Mouse (Mus musculus): ENCODE results near the gene Man1a2.

Gene Man1a2

GRCm38 (mm10) chr3:100684234-100684975 lies 898 bp downstream of the Man1a2 start:
- no peak for DNase-seq

- no peak for DNase-seq
Observed at GRCm38 (mm10) chr3:100682841-100683240, 2.5 kb downstream of the Man1a2 start.

GRCm38 (mm10) chr3:100682281-100682680 lies 3.0 kb downstream of the Man1a2 start:
- DNase-seq: no peak

- no peak for DNase-seq
Observed at GRCm38 (mm10) chr3:100681448-100682092, 3.7 kb downstream of the Man1a2 start.

GRCm38 (mm10) chr3:100680226-100680625 lies 5.1 kb downstream of the Man1a2 start:
- no peak for DNase-seq

GRCm38 (mm10) chr3:100678951-100679570 lies 6.2 kb downstream of the Man1a2 start:
- no peak for DNase-seq

- no peak for DNase-seq
Observed at GRCm38 (mm10) chr3:100675146-100675545, 10.2 kb downstream of the Man1a2 start.

GRCm38 (mm10) chr3:100670412-100670811 lies 14.9 kb downstream of the Man1a2 start:
- DNase-seq: no peak

GRCm38 (mm10) chr3:100653291-100653690 lies 32.0 kb downstream of the Man1a2 start:
- no peak for DNase-seq

GRCm38 (mm10) chr3:100641581-100641980 lies 43.7 kb downstream of the Man1a2 start:
- DNase-seq: no peak

- DNase-seq: no peak
Observed at GRCm38 (mm10) chr3:100636255-100636654, 49.0 kb downstream of the Man1a2 start.

GRCm38 (mm10) chr3:100634821-100635220 lies 50.5 kb downstream of the Man1a2 start:
- no peak for DNase-seq

GRCm38 (mm10) chr3:100618511-100618910 lies 66.8 kb downstream of the Man1a2 start:
- DNase-seq: peak; percentile 18

- DNase-seq: no peak
Observed at GRCm38 (mm10) chr3:100610916-100611315, 74.4 kb downstream of the Man1a2 start.

GRCm38 (mm10) chr3:100604539-100604938 lies 80.8 kb downstream of the Man1a2 start:
- peak; percentile 4 for DNase-seq

- no peak for DNase-seq
Observed at GRCm38 (mm10) chr3:100599265-100599820, 86.0 kb downstream of the Man1a2 start.

GRCm38 (mm10) chr3:100591053-100591452 lies 94.2 kb downstream of the Man1a2 start:
- DNase-seq: no peak

- no peak for DNase-seq
Observed at GRCm38 (mm10) chr3:100582721-100583355, 102.5 kb downstream of the Man1a2 start.

GRCm38 (mm10) chr3:100572571-100573183 lies 112.6 kb downstream of the Man1a2 start:
- DNase-seq: no peak

GRCm38 (mm10) chr3:100568443-100569390 lies 116.6 kb downstream of the Man1a2 start:
- DNase-seq: no peak

GRCm38 (mm10) chr3:100563565-100563964 lies 121.7 kb downstream of the Man1a2 start:
- no peak for DNase-seq

GRCm38 (mm10) chr3:100562455-100562854 lies 122.8 kb downstream of the Man1a2 start:
- DNase-seq: no peak

Measured in lung, postnatal 14 days (tissue).